Mouse (Mus musculus): ENCODE results near the gene Stard9.

GRCm38 (mm10) chr2:120640835-120641234 lies 11.9 kb downstream of the Stard9 start:
- no peak for TF ChIP-seq CTCF (IDR thresholded peaks at IDR 0.05; ENCODE audit: borderline replicate concordance, insufficient read depth, low read length)
- no peak for TF ChIP-seq POLR2A (IDR thresholded peaks at IDR 0.05; ENCODE audit: low read depth, low read length)

Measured in embryonic fibroblast, embryonic 13.5 days (primary cell).